Comparison of ENCODE assay signal across 15 mouse cellular contexts in the genomic region with DNA sequence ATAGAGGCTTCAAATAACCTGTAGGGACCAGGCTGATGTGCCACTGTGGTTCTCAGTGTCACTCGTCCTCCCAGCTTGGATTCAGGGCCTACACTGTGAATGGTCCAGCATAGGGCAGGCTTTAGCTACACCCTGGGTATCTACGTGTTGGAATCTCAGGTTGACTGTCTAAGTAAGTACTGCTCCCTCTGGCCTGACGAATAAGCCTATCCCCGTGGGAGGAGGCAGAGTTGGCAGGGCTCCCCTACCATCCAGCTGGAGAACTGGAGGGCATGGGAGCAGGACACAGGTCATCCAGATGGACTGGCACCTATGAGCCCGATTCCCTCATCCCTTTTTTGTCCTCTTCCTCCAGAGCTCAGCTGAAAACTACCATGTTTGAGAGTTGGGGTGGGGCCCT. TPM values are rescaled to one million over a fixed set of nuclear protein-coding genes. Genes with fewer than 3 reads are reported as not detected.
A peak's percentile ranks its signal among the peaks of the same experiment; 100 is the strongest.
DNase-seq lines count a peak whose midpoint lies in the region; ATAC-seq and TF ChIP-seq lines count a peak whose summit lies in the region.
"Had no signal": no experiment of that assay in that cellular context is flagged by ENCODE, and none has a peak within 500 bp of the region (broad histone marks: within the 10 kb centered on the region; RNA-seq: fewer than 3 reads in every experiment).

No protein-coding gene starts in this region.

- no peak overlapping the region for H3K9ac ChIP-seq in heart, embryonic 13.5 days
- H3K9ac ChIP-seq in midbrain, embryonic 13.5 days (replicated peaks), result no peak overlapping the region
- no peak overlapping the region for H3K9ac ChIP-seq in midbrain, embryonic 14.5 days (replicated peaks; ENCODE audit: low read length)
- no peak overlapping the region for H3K9ac ChIP-seq in hindbrain, postnatal 0 days (replicated peaks; ENCODE audit: low read length)
- H3K9ac ChIP-seq: liver, embryonic 14.5 days; neural tube, embryonic 12.5 days had no signal

- peak overlapping the region; percentile 27 for H3K4me2 ChIP-seq in heart, embryonic 13.5 days
- H3K4me2 ChIP-seq in midbrain, embryonic 13.5 days (replicated peaks), result no peak overlapping the region
- no peak overlapping the region for H3K4me2 ChIP-seq in midbrain, embryonic 14.5 days (ENCODE audit: low read length)
- H3K4me2 ChIP-seq in hindbrain, postnatal 0 days (ENCODE audit: low read depth, low read length), result no peak overlapping the region
- H3K4me2 ChIP-seq: neural tube, embryonic 12.5 days had no signal

- H3K4me1 ChIP-seq in heart, embryonic 13.5 days, result peaks cover 21% of the 10 kb centered on the region
- H3K4me1 ChIP-seq in midbrain, embryonic 13.5 days (replicated peaks), result peaks cover 11% of the 10 kb centered on the region
- 0 out of 2 replicates have a peak, but pooled peaks cover 4% of the 10 kb centered on the region for H3K4me1 ChIP-seq in midbrain, embryonic 14.5 days (ENCODE audit: control insufficient read depth, insufficient read depth, low read length)
- no peaks in the 10 kb centered on the region for H3K4me1 ChIP-seq in hindbrain, postnatal 0 days (ENCODE audit: insufficient read depth, low read length)
- no peaks in the 10 kb centered on the region for H3K4me1 ChIP-seq in lung, adult 2 months (ENCODE audit: control insufficient read depth, insufficient read depth, low read length)

- no peak; the same call in 1 of the 2 replicates for ATAC-seq in heart, embryonic 13.5 days (ENCODE audit: extremely low read depth, insufficient number of reproducible peaks, low FRiP score, low TSS enrichment)
- 0 out of 2 replicates have a peak, but pooled peaks have one; percentile 12 for ATAC-seq in midbrain, embryonic 13.5 days
- ATAC-seq in midbrain, embryonic 14.5 days (ENCODE audit: low FRiP score, low TSS enrichment), result no peak
- no peak for ATAC-seq in hindbrain, postnatal 0 days
- ATAC-seq: midbrain, embryonic 16.5 days had no signal

- no peak for TF ChIP-seq CTCF in hindbrain, postnatal 0 days (IDR thresholded peaks at IDR 0.05; ENCODE audit: low read depth)
- no peak for TF ChIP-seq CTCF in lung, adult 2 months (IDR thresholded peaks at IDR 0.05; ENCODE audit: insufficient read depth, low read length)

- peaks cover 4% of the 10 kb centered on the region; the same call in 1 of the 2 replicates for H3K9me3 ChIP-seq in heart, embryonic 13.5 days
- no peaks in the 10 kb centered on the region for H3K9me3 ChIP-seq in midbrain, embryonic 13.5 days
- no peaks in the 10 kb centered on the region for H3K9me3 ChIP-seq in midbrain, embryonic 14.5 days (ENCODE audit: control insufficient read depth, low read length)
- no peaks in the 10 kb centered on the region for H3K9me3 ChIP-seq in hindbrain, postnatal 0 days (ENCODE audit: low read length)
- H3K9me3 ChIP-seq: neural tube, embryonic 12.5 days had no signal

- no peak for TF ChIP-seq POLR2A in lung, adult 2 months (IDR thresholded peaks at IDR 0.05; ENCODE audit: borderline replicate concordance, extremely low read depth, low read depth, low read length)

- DNase-seq in heart, adult 9 months (ENCODE audit: low spot score in 2 of 2), result no peak
- no peak for DNase-seq in midbrain, embryonic 14.5 days
- DNase-seq in hindbrain, postnatal 0 days (ENCODE audit: low spot score), result no peak
- DNase-seq in cerebellum, postnatal 4 days (ENCODE audit: low spot score in 2 of 2), result no peak
- no peak for DNase-seq in lung, adult 2 months
- DNase-seq: adrenal gland, postnatal 14 days; cerebellum, adult 9-11 months; lung, postnatal 36 days had no signal

- H3K27me3 ChIP-seq in heart, embryonic 13.5 days (replicated peaks), result no peaks in the 10 kb centered on the region; the same call in 1 of the 2 replicates
- no peaks in the 10 kb centered on the region for H3K27me3 ChIP-seq in midbrain, embryonic 13.5 days
- H3K27me3 ChIP-seq in midbrain, embryonic 14.5 days (ENCODE audit: control insufficient read depth, insufficient read depth, low read length), result no peaks in the 10 kb centered on the region
- H3K27me3 ChIP-seq in hindbrain, postnatal 0 days (ENCODE audit: insufficient read depth, low read length), result no peaks in the 10 kb centered on the region
- H3K27me3 ChIP-seq: neural tube, embryonic 12.5 days had no signal

- H3K36me3 ChIP-seq in heart, embryonic 13.5 days, result no peaks in the 10 kb centered on the region
- peaks cover 8% of the 10 kb centered on the region for H3K36me3 ChIP-seq in midbrain, embryonic 13.5 days
- no peaks in the 10 kb centered on the region for H3K36me3 ChIP-seq in midbrain, embryonic 14.5 days (ENCODE audit: control insufficient read depth, insufficient read depth, low read length)
- no peaks in the 10 kb centered on the region for H3K36me3 ChIP-seq in hindbrain, postnatal 0 days (ENCODE audit: insufficient read depth, low read length)
- H3K36me3 ChIP-seq: neural tube, embryonic 12.5 days had no signal

- H3K27ac ChIP-seq in heart, embryonic 13.5 days (replicated peaks), result peak overlapping the region; percentile 56
- H3K27ac ChIP-seq in midbrain, embryonic 13.5 days, result no peak overlapping the region
- no peak overlapping the region for H3K27ac ChIP-seq in midbrain, embryonic 14.5 days (replicated peaks; ENCODE audit: low read depth, low read length)
- H3K27ac ChIP-seq in hindbrain, postnatal 0 days, result peak overlapping the region; percentile 8; the same call in 1 of the 2 replicates
- H3K27ac ChIP-seq: forebrain, embryonic 10.5 days; liver, embryonic 14.5 days; neural tube, embryonic 12.5 days had no signal

- WGBS in heart, embryonic 13.5 days, result 72% methylated on average over 5 of the region's 5 CpGs
- 90% methylated on average over 5 of the region's 5 CpGs for WGBS in midbrain, embryonic 13.5 days
- 86% methylated on average over 5 of the region's 5 CpGs for WGBS in midbrain, embryonic 14.5 days
- WGBS in hindbrain, postnatal 0 days, result 82% methylated on average over 5 of the region's 5 CpGs
- WGBS in lung, adult 2 months, result 81% methylated on average over 5 of the region's 5 CpGs

- H3K4me3 ChIP-seq in heart, embryonic 13.5 days, result no peak overlapping the region
- H3K4me3 ChIP-seq in midbrain, embryonic 13.5 days (replicated peaks), result no peak overlapping the region
- H3K4me3 ChIP-seq in midbrain, embryonic 14.5 days (replicated peaks; ENCODE audit: low read depth, low read length), result no peak overlapping the region
- no peak overlapping the region for H3K4me3 ChIP-seq in hindbrain, postnatal 0 days (ENCODE audit: low read length)
- H3K4me3 ChIP-seq in lung, adult 2 months (replicated peaks; ENCODE audit: extremely low read depth, low read depth, low read length), result no peak overlapping the region
- H3K4me3 ChIP-seq: forebrain, embryonic 10.5 days; neural tube, embryonic 12.5 days had no signal

RNA-seq across cellular contexts. Expression of gene Akna, which starts 34.8 kb away (rescaled TPM):
- 2.8 and 3.5 TPM in 2 replicates for polyA plus RNA-seq in heart, embryonic 13.5 days (2015; fragmentation: Nextera tagmentation; extraction: Ambion mirVana)
- 10.7 and 11.8 TPM in 2 replicates for polyA plus RNA-seq in midbrain, embryonic 13.5 days (2015; fragmentation: Nextera tagmentation; extraction: Ambion mirVana)
- polyA plus RNA-seq in midbrain, embryonic 14.5 days (2014; fragmentation: Nextera tagmentation; extraction: Ambion mirVana), result 3.0 and 6.1 TPM in 2 replicates
- total RNA-seq in hindbrain, postnatal 0 days (2014; rRNA removed), result 7.2 and 8.1 TPM in 2 replicates
- 2.7 and 3.2 TPM in 2 replicates for polyA plus RNA-seq in hindbrain, postnatal 0 days (2015; fragmentation: Nextera tagmentation; extraction: Ambion mirVana)
- polyA plus RNA-seq in lung, adult 2 months (2012; rRNA removed), result 22.2 and 22.7 TPM in 2 replicates

RNA-seq across cellular contexts. Expression of gene Whrn, which starts 57.8 kb away (rescaled TPM):
- 1.7 and 2.8 TPM in 2 replicates for polyA plus RNA-seq in heart, embryonic 13.5 days (2015; fragmentation: Nextera tagmentation; extraction: Ambion mirVana)
- polyA plus RNA-seq in midbrain, embryonic 13.5 days (2015; fragmentation: Nextera tagmentation; extraction: Ambion mirVana), result 6.6 and 10.3 TPM in 2 replicates
- polyA plus RNA-seq in midbrain, embryonic 14.5 days (2014; fragmentation: Nextera tagmentation; extraction: Ambion mirVana), result 7.8 and 8.0 TPM in 2 replicates
- 26.4 and 34.6 TPM in 2 replicates for total RNA-seq in hindbrain, postnatal 0 days (2014; rRNA removed)
- 4.7 TPM in 2 replicates for polyA plus RNA-seq in hindbrain, postnatal 0 days (2015; fragmentation: Nextera tagmentation; extraction: Ambion mirVana)
- polyA plus RNA-seq in lung, adult 2 months (2012; rRNA removed), result 6.4 and 7.8 TPM in 2 replicates
- total RNA-seq: MEL had no signal

Comparison
In these comparisons a context has a peak if more than half of its experiments do, and no peak if none do; other contexts are left out.
1. H3K27ac ChIP-seq: peak in heart, embryonic 13.5 days (single experiment) and hindbrain, postnatal 0 days (single experiment); none in midbrain, embryonic 13.5 days (single experiment) and midbrain, embryonic 14.5 days (single experiment).